Mouse (Mus musculus): ENCODE data around the gene Gdf7. TPM values are rescaled to one million over a fixed set of nuclear protein-coding genes. Genes with fewer than 3 reads are reported as not detected.

Gdf7 gene
- 0.14 and 0.25 TPM in 2 replicates for polyA plus RNA-seq (2015; fragmentation: Nextera tagmentation; extraction: Ambion mirVana)

GRCm38 (mm10) chr12:8301841-8302431 is at the start of gene Gdf7:
Gene Gdf7, minus strand, starts transcription at chr12:8301954.

GRCm38 (mm10) chr12:8313270-8313771 is 11.6 kb upstream of the Gdf7 start, which contains the start of gene Hs1bp3:
Gene Hs1bp3, plus strand, starts transcription at chr12:8313432.

Other genes starting within 250 kb of the Gdf7 start
- 41.4 and 54.7 TPM in 2 replicates for gene Ldah, start 93.8 kb downstream of the Gdf7 start, polyA plus RNA-seq (2015; fragmentation: Nextera tagmentation; extraction: Ambion mirVana)
- gene Hs1bp3, start 11.5 kb upstream of the Gdf7 start, polyA plus RNA-seq (2015; fragmentation: Nextera tagmentation; extraction: Ambion mirVana): 8.4 and 9.3 TPM in 2 replicates
- gene Rhob, start 198.1 kb upstream of the Gdf7 start, polyA plus RNA-seq (2015; fragmentation: Nextera tagmentation; extraction: Ambion mirVana): 76.2 and 85.3 TPM in 2 replicates

Data from adrenal gland, postnatal 0 days (tissue).